Mouse (Mus musculus) midbrain, postnatal 0 days (tissue): ENCODE results near the gene Myh15. TPM values are rescaled to one million over a fixed set of nuclear protein-coding genes. Genes with fewer than 3 reads are reported as not detected.
A peak's percentile ranks its signal among the peaks of the same experiment; 100 is the strongest.

Experiments
- ATAC-seq: fragments of 200-750 bp; cut with Nextera tagmentation; 2 replicates; pipeline ENCODE4 v1.8.0; 2017; ENCODE audit warnings: moderate number of reproducible peaks, mild to moderate bottlenecking, moderate TSS enrichment, moderate library complexity; ENCODE audit not compliant: low FRiP score
- DNase-seq: peaks from one replicate; pipeline ENCODE4 v3.0.0-alpha.2; 2015; ENCODE audit warnings: low spot score
- H3K27ac ChIP-seq: fragments of 300-500 bp; sonication (generic); 2 replicates; pipeline ENCODE4 v1.5.1; 2014; ENCODE audit warnings: low read depth, mild to moderate bottlenecking, low read length, mixed read lengths
- H3K27me3 ChIP-seq: fragments of 300-500 bp; sonication (generic); 2 replicates; pipeline ENCODE4 v1.6.1; 2014; ENCODE audit warnings: low read length, control low read depth, mixed read lengths; ENCODE audit not compliant: insufficient read depth
- H3K36me3 ChIP-seq: fragments of 300-500 bp; sonication (generic); 2 replicates; pipeline ENCODE4 v1.6.1; 2014; ENCODE audit warnings: low read length, control low read depth, mixed read lengths; ENCODE audit not compliant: insufficient read depth
- H3K4me1 ChIP-seq: fragments of 300-500 bp; sonication (generic); 2 replicates; pipeline ENCODE4 v1.6.1; 2014; ENCODE audit warnings: mild to moderate bottlenecking, control low read depth, antibody characterized with exemption, low read length, mixed read lengths; ENCODE audit not compliant: insufficient read depth
- H3K4me2 ChIP-seq: fragments of 300-500 bp; sonication (generic); 2 replicates; pipeline ENCODE4 v1.6.1; 2014; ENCODE audit warnings: low read depth, mild to moderate bottlenecking, low read length, mixed read lengths; ENCODE audit not compliant: poor library complexity, severe bottlenecking
- H3K4me3 ChIP-seq: fragments of 300-500 bp; sonication (generic); 2 replicates; pipeline ENCODE4 v1.5.1; 2014; ENCODE audit warnings: low read depth, mild to moderate bottlenecking, low read length, moderate library complexity
- H3K9ac ChIP-seq: fragments of 300-500 bp; sonication (generic); replicated peaks from 2 replicates; pipeline ENCODE4 v1.6.1; 2014; ENCODE audit warnings: mild to moderate bottlenecking, low read length, moderate library complexity, mixed read lengths; ENCODE audit not compliant: poor library complexity, severe bottlenecking
- H3K9me3 ChIP-seq: fragments of 300-500 bp; sonication (generic); 2 replicates; pipeline ENCODE4 v1.6.1; 2016; ENCODE audit warnings: low read length, control low read depth
- CTCF ChIP-seq: IDR thresholded peaks from 2 replicates; pipeline ENCODE4 v1.5.1; 2016; ENCODE audit warnings: antibody characterized with exemption, mild to moderate bottlenecking
- WGBS: fragments of 180-500 bp; shearing (Covaris S2); extraction: QIAGEN DNeasy Blood & Tissue Kit; methylation state at CpG from one replicate; pipeline ENCODE4 v1.1.7; 2014; 5-methylcytosine and 5-hydroxymethylcytosine counted together
- polyA plus RNA-seq: library from polyadenylated mRNA; unstranded; fragments of >200 nt; fragmentation: Nextera tagmentation; extraction: Ambion mirVana; gene quantifications from 2 replicates; pipeline ENCODE4 v1.2.1, GENCODE M21; 2015
- total RNA-seq: library from RNA; depleted of rRNA; stranded (reverse); fragments of >200 nt; gene quantifications from 2 replicates; pipeline ENCODE4 v1.2.3, GENCODE M21; 2014

Gene Myh15
- total and polyA plus RNA-seq, 2 experiments from 2014 or later = 0.06 to 0.33 TPM

GRCm38 (mm10) chr16:49069256-49069963, 12.1 kb downstream of the Myh15 start:
- H3K27me3 ChIP-seq = no peaks in the 10 kb centered on the region
- no peak for TF ChIP-seq CTCF
- no peak for DNase-seq
- H3K36me3 ChIP-seq = no peaks in the 10 kb centered on the region
- H3K9me3 ChIP-seq = no peaks in the 10 kb centered on the region
- no peaks in the 10 kb centered on the region for H3K4me1 ChIP-seq
- ATAC-seq = no peak
- H3K9ac ChIP-seq = no peak overlapping the region
- H3K4me2 ChIP-seq = no peak overlapping the region
- WGBS = 52% methylated on average over 5 of the region's 5 CpGs
- no peak overlapping the region for H3K4me3 ChIP-seq
- H3K27ac ChIP-seq = no peak overlapping the region

- Histone ChIP-seq H3K4me1 (no peaks in the 10 kb centered on the region), H3K9ac (no peak overlapping the region), H3K4me3 (no peak overlapping the region), H3K36me3 (no peaks in the 10 kb centered on the region), H3K27me3 (no peaks in the 10 kb centered on the region), H3K9me3 (no peaks in the 10 kb centered on the region), H3K4me2 (no peak overlapping the region), H3K27ac (no peak overlapping the region)
- ATAC-seq (no peak), DNase-seq (no peak)
- 87% methylated on average over 3 of the region's 3 CpGs for whole genome bisulfite sequencing
- no peak for TF ChIP-seq CTCF
These were observed 14.0 kb downstream of the Myh15 start for GRCm38 (mm10) chr16:49071316-49071715.

GRCm38 (mm10) chr16:49128015-49128414, 70.7 kb downstream of the Myh15 start:
- H3K4me1 ChIP-seq = no peaks in the 10 kb centered on the region
- no peak for TF ChIP-seq CTCF
- WGBS = 67% methylated on average over 1 of the region's 1 CpGs
- H3K27me3 ChIP-seq = no peaks in the 10 kb centered on the region
- ATAC-seq (no peak), DNase-seq (no peak)
- H3K9ac ChIP-seq = no peak overlapping the region
- no peaks in the 10 kb centered on the region for H3K36me3 ChIP-seq
- no peak overlapping the region for H3K4me2 ChIP-seq
- no peak overlapping the region for H3K4me3 ChIP-seq
- H3K27ac ChIP-seq = no peak overlapping the region
- no peaks in the 10 kb centered on the region for H3K9me3 ChIP-seq

- H3K36me3 ChIP-seq = no peaks in the 10 kb centered on the region
- H3K4me1 ChIP-seq = no peaks in the 10 kb centered on the region
- no peak overlapping the region for H3K27ac ChIP-seq
- WGBS = 76% methylated on average over 2 of the region's 2 CpGs
- no peak for TF ChIP-seq CTCF
- no peak for ATAC-seq
- no peak overlapping the region for H3K9ac ChIP-seq
- no peak overlapping the region for H3K4me2 ChIP-seq
- no peaks in the 10 kb centered on the region for H3K9me3 ChIP-seq
- no peak overlapping the region for H3K4me3 ChIP-seq
- H3K27me3 ChIP-seq = no peaks in the 10 kb centered on the region
- no peak for DNase-seq
These were observed 98.9 kb downstream of the Myh15 start for GRCm38 (mm10) chr16:49156193-49156592.

GRCm38 (mm10) chr16:49164349-49165137, 107.3 kb downstream of the Myh15 start:
- Histone ChIP-seq H3K4me2 (no peak overlapping the region), H3K4me1 (no peaks in the 10 kb centered on the region), H3K36me3 (no peaks in the 10 kb centered on the region), H3K9me3 (no peaks in the 10 kb centered on the region), H3K9ac (no peak overlapping the region), H3K4me3 (no peak overlapping the region), H3K27ac (no peak overlapping the region), H3K27me3 (no peaks in the 10 kb centered on the region)
- peak; percentile 82 for DNase-seq
- 45% methylated on average over 7 of the region's 7 CpGs for WGBS
- peak; percentile 93 for TF ChIP-seq CTCF
- no peak for ATAC-seq

GRCm38 (mm10) chr16:49165728-49166127, 108.4 kb downstream of the Myh15 start:
- DNase-seq (no peak), ATAC-seq (no peak)
- Histone ChIP-seq H3K36me3 (no peaks in the 10 kb centered on the region), H3K4me3 (no peak overlapping the region), H3K27me3 (no peaks in the 10 kb centered on the region), H3K9ac (no peak overlapping the region), H3K9me3 (no peaks in the 10 kb centered on the region), H3K4me1 (no peaks in the 10 kb centered on the region), H3K27ac (no peak overlapping the region), H3K4me2 (no peak overlapping the region)
- 91% methylated on average over 11 of the region's 11 CpGs for WGBS
- no peak for TF ChIP-seq CTCF
